Mouse (Mus musculus) E14TG2a.4 (cell line): ENCODE results near the gene Gm20388.

Experiments used
- CTCF ChIP-seq: conservative IDR thresholded peaks from 2 replicates; pipeline ENCODE4 v1.5.1; 2014; ENCODE audit warnings: low read length
- POU5F1 ChIP-seq: IDR thresholded peaks from 2 replicates; pipeline ENCODE4 v1.6.1; 2014; ENCODE audit warnings: low read length, borderline replicate concordance

DNA sequence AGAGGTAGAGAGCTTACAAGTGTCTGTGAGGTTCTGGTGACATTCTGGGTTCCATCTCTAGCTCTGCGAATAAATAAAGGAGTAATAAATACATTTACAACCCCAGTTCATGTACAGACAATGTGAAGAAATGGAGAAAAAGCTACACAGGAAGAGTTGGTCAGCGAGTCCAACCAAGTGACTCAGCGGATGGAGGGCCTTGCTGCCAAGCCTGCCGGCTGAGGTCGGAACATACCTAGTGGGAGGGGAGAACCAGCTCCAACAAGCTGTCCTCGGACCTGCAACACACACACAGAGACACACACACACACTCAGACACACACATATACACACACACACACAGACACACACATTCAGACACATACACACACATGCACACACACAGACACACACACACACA is 1118.4 kb downstream of the Gm20388 start:
- no peak for TF ChIP-seq CTCF
- no peak for TF ChIP-seq POU5F1
